Mouse (Mus musculus): ENCODE measurements around the gene Ptpn22. TPM values are rescaled to one million over a fixed set of nuclear protein-coding genes. Genes with fewer than 3 reads are reported as not detected.

Gene Ptpn22
- total and polyA plus RNA-seq, 3 experiments: 0.27 to 2.7 (median 1.6) TPM

DNA sequence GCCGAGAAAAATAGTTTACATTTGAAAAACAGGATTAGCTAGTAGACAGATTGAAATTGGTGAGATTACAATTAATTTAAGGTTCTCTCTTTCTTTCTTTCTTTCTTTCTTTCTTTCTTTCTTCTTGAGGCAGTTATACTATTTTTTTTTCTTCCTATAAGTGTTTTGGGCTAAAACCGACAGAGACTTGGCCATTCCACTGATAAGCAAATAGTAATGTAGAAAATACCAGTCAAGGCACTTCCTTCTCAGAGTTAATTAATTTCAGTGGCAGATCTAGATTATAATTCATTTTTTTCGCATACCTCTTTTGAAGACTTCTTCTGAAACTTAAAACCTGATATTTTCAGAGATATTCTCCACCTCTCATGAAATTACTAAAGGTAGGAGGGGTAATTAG lies 65.7 kb downstream of the Ptpn22 start:
- no peak for DNase-seq

DNA sequence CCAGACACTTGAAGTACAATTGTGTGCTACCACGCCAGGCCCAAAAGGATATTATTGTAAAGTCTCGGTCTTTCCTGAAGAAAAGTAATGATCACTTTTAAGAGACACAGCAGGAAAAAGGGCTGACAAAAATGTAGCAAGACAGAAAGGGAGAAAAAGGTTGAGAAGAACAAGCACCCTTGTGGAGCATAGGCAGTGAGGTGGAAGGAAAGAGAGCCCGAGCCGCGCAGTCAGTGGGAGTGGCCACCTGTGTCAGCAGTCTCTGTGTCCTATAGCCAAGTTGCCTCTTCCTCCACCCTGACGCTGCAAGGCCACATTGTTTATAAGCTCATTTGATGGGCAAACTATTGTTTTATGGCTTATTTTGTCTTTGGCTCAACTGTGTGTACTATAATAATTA lies 67.9 kb downstream of the Ptpn22 start:
- DNase-seq: no peak

DNA sequence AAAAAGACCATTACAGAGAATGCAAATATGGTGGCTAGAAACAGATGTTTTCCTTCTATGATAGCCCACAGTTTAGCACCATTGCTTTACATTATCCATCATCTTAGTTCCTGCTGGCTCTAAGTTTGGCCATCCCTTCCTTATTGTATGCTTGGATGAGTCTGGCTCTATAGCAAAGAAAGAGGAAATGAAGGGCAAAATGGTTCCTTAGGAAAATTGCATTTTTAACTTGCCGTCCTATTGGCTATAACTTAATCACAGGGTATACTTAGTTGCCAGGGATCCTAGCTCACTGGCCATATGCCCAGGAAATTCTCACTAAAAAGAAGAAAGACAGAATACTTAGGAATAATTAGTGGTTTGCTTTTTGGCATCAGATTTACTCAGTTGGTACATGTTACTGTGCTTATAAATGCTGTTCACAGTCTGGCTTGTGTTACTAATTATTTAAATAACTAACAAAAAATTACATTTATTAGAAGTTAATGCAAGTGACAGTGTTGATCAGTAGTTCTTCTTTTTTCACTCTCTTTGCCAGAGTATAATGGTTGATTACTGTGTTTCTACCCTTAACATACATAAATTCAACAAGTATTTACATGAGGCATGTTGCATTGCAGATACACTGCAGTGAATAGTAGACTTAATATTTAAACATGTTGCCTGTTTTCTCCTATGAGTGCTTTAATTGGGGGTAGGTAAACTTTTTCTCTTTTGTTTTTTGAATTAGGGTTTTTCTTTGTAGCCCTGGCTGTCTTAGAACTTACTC lies 85.4 kb downstream of the Ptpn22 start:
- no peak for DNase-seq

DNA sequence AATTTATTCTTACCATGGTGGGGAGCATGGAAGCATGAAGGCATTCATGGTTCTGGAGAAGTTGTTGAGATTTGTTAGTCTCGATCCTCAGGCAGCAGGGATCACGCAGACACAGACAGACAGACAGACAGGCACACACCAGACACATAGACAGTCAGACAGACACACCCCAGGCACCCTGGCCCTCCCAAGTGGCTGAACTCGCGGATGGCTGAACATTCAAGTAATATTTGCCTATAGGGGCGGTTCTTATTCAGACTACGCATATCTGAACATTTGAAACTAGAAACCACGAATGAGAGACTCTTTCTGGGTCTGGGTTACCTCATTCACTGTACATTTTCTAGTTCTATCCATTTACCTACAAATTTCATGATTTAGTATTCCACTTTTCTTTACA lies 89.1 kb downstream of the Ptpn22 start:
- DNase-seq: no peak

DNA sequence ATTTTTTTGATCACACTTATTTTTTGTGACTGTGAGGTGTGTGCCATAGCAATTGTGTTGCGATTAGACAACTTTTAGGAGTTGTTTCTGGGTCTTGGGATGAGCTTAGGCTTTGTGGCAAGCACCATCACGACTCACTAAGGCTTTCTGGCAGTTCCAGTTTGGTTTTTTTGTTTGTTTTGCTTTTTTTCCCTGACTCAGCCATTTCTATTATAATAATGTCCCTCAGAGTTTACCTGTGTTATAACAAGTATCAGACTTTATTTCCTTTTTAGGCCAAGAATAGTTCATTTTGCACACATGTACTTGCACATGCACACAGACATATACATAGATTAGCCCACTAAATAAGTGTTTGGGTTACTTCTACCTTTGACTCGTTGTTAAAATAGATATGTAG lies 101.0 kb downstream of the Ptpn22 start:
- no peak for DNase-seq

Other genes with a start within 250 kb of the Ptpn22 start
- 1 to 10 TPM in 1 of 2 experiments, under 1 TPM in 1; 0.14 to 3.7 TPM for gene Atg4a-ps, start 213.7 kb upstream of the Ptpn22 start, total RNA-seq (2021)
- gene Atg4a-ps, start 213.7 kb upstream of the Ptpn22 start, polyA plus RNA-seq (2012; rRNA removed): not detected in 2 replicates
- gene Olfml3, start 121.8 kb upstream of the Ptpn22 start, total RNA-seq (2021): 10 to 100 TPM; 20.2 to 21.5 TPM
- gene Olfml3, start 121.8 kb upstream of the Ptpn22 start, polyA plus RNA-seq (2012; rRNA removed): 15.9 and 16.0 TPM in 2 replicates
- gene Gm10964, start 120.4 kb upstream of the Ptpn22 start, total RNA-seq (2021): not detected
- not detected in 2 replicates for gene Gm10964, start 120.4 kb upstream of the Ptpn22 start, polyA plus RNA-seq (2012; rRNA removed)
- gene Hipk1, start 68.2 kb upstream of the Ptpn22 start, total RNA-seq (2021): 100 to 1,000 TPM; 131 to 139 TPM
- gene Hipk1, start 68.2 kb upstream of the Ptpn22 start, polyA plus RNA-seq (2012; rRNA removed): 83.4 and 88.1 TPM in 2 replicates
- gene Dclre1b, start 50.4 kb upstream of the Ptpn22 start, total RNA-seq (2021): 10 to 100 TPM; 17.4 to 20.0 TPM
- gene Dclre1b, start 50.4 kb upstream of the Ptpn22 start, polyA plus RNA-seq (2012; rRNA removed): 13.0 and 17.5 TPM in 2 replicates
- 10 to 100 TPM; 13.7 to 23.7 TPM for gene Ap4b1, start 50.3 kb upstream of the Ptpn22 start, total RNA-seq (2021)
- 6.7 and 7.2 TPM in 2 replicates for gene Ap4b1, start 50.3 kb upstream of the Ptpn22 start, polyA plus RNA-seq (2012; rRNA removed)
- gene Gm43064, start 50.2 kb upstream of the Ptpn22 start, total RNA-seq (2021): under 1 TPM; 0.38 to 0.49 TPM
- not detected in 2 replicates for gene Gm43064, start 50.2 kb upstream of the Ptpn22 start, polyA plus RNA-seq (2012; rRNA removed)
- gene Bcl2l15, start 27.2 kb upstream of the Ptpn22 start, total RNA-seq (2021): not detected
- gene Bcl2l15, start 27.2 kb upstream of the Ptpn22 start, polyA plus RNA-seq (2012; rRNA removed): not detected in 2 replicates
- 10 to 100 TPM; 14.6 to 18.3 TPM for gene Rsbn1, start 54.3 kb downstream of the Ptpn22 start, total RNA-seq (2021)
- gene Rsbn1, start 54.3 kb downstream of the Ptpn22 start, polyA plus RNA-seq (2012; rRNA removed): 5.1 and 6.3 TPM in 2 replicates
- gene Phtf1, start 108.3 kb downstream of the Ptpn22 start, total RNA-seq (2021): 10 to 100 TPM; 14.4 to 21.2 TPM
- gene Phtf1, start 108.3 kb downstream of the Ptpn22 start, polyA plus RNA-seq (2012; rRNA removed): 12.4 and 13.9 TPM in 2 replicates

All from adrenal gland, adult 2 months (tissue).